Mouse (Mus musculus): ENCODE results near the gene Ubxn7. TPM values are rescaled to one million over a fixed set of nuclear protein-coding genes. Genes with fewer than 3 reads are reported as not detected.

Ubxn7 gene
- polyA plus RNA-seq, 1 experiment from 2014 or later, result 30.4 TPM

DNA sequence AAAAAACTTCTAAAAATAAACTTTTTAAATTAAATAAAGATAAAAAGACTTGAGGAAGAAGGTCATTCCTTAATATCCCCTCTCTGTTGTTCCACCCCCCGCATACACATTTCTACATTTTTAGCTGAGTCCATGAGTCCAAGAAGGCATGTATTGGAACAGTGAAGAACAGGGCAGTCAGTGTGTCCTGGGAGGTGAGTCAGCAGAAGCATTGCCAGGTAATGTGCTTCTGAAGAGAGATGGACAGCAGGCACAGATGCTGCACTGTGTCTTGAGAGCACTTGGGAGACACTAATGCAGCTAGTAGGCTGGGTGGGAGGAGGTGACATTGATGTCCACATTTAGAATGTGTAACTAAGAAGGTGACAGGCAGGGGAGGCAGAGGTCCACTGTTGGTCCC lies 105.2 kb downstream of the Ubxn7 start:
- Histone ChIP-seq H3K27me3 (replicated peaks; ENCODE audit: control insufficient read depth, insufficient read depth, low read length) (no peaks in the 10 kb centered on the region), H3K4me1 (replicated peaks; ENCODE audit: control insufficient read depth, insufficient read depth, low read length) (no peaks in the 10 kb centered on the region; the same call in 1 of the 2 replicates), H3K36me3 (ENCODE audit: control insufficient read depth, insufficient read depth) (no peaks in the 10 kb centered on the region), H3K4me2 (ENCODE audit: low read length) (no peak overlapping the region), H3K9me3 (ENCODE audit: control insufficient read depth, low read length) (no peaks in the 10 kb centered on the region), H3K27ac (ENCODE audit: low read length) (no peak overlapping the region), H3K9ac (replicated peaks; ENCODE audit: low read depth, low read length) (no peak overlapping the region), H3K4me3 (replicated peaks; ENCODE audit: low read length) (no peak overlapping the region)
- ATAC-seq, result no peak
- WGBS, result 95% methylated on average over 1 of the region's 1 CpGs

DNA sequence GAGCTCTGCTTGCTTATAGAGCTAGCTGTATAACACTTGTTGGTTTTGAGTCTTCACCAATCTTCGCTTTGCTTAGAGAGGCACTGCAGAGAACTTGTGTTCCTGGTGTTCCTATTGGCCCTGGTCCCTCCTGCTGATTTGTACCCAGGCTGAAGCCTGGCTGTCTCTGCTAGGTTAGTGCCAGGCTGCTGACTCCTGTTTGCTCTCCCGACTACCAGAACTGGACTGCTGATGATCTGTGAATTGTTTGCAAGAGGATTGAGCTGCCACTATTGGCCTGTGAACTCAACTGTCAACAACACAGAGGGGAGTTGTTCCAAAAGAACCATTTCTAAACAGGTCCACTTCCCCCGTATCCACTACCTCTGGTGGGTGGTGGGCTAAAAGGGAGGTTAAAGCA lies 109.4 kb downstream of the Ubxn7 start:
- Histone ChIP-seq H3K4me2 (ENCODE audit: low read length) (no peak overlapping the region), H3K4me3 (replicated peaks; ENCODE audit: low read length) (no peak overlapping the region), H3K27ac (ENCODE audit: low read length) (no peak overlapping the region), H3K9me3 (ENCODE audit: control insufficient read depth, low read length) (no peaks in the 10 kb centered on the region), H3K36me3 (ENCODE audit: control insufficient read depth, insufficient read depth) (no peaks in the 10 kb centered on the region), H3K4me1 (replicated peaks; ENCODE audit: control insufficient read depth, insufficient read depth, low read length) (no peaks in the 10 kb centered on the region), H3K27me3 (replicated peaks; ENCODE audit: control insufficient read depth, insufficient read depth, low read length) (no peaks in the 10 kb centered on the region), H3K9ac (replicated peaks; ENCODE audit: low read depth, low read length) (no peak overlapping the region)
- ATAC-seq, result no peak
- 91% methylated on average over 3 of the region's 3 CpGs for WGBS

Other genes starting within 250 kb of the Ubxn7 start
- gene Pigx, start 232.5 kb upstream of the Ubxn7 start, polyA plus RNA-seq (2015; fragmentation: Nextera tagmentation; extraction: Ambion mirVana), result 121 and 122 TPM in 2 replicates
- gene Cep19, start 232.5 kb upstream of the Ubxn7 start, polyA plus RNA-seq (2015; fragmentation: Nextera tagmentation; extraction: Ambion mirVana), result 48.4 and 56.3 TPM in 2 replicates
- gene Nrros, start 166.7 kb upstream of the Ubxn7 start, polyA plus RNA-seq (2015; fragmentation: Nextera tagmentation; extraction: Ambion mirVana), result 9.0 TPM in 2 replicates
- gene Bex6, start 152.4 kb upstream of the Ubxn7 start, polyA plus RNA-seq (2015; fragmentation: Nextera tagmentation; extraction: Ambion mirVana), result not detected in 2 replicates
- gene Fbxo45, start 85.1 kb upstream of the Ubxn7 start, polyA plus RNA-seq (2015; fragmentation: Nextera tagmentation; extraction: Ambion mirVana), result 9.9 and 10.2 TPM in 2 replicates
- 13.9 and 15.7 TPM in 2 replicates for gene Wdr53, start 85.0 kb upstream of the Ubxn7 start, polyA plus RNA-seq (2015; fragmentation: Nextera tagmentation; extraction: Ambion mirVana)
- gene Smco1, start 60.8 kb upstream of the Ubxn7 start, polyA plus RNA-seq (2015; fragmentation: Nextera tagmentation; extraction: Ambion mirVana), result 0.17 TPM in 1 of 2 replicates, not detected in the other
- gene Rnf168, start 54.8 kb upstream of the Ubxn7 start, polyA plus RNA-seq (2015; fragmentation: Nextera tagmentation; extraction: Ambion mirVana), result 27.5 and 35.2 TPM in 2 replicates
- not detected in 2 replicates for gene Tm4sf19, start 68.2 kb downstream of the Ubxn7 start, polyA plus RNA-seq (2015; fragmentation: Nextera tagmentation; extraction: Ambion mirVana)
- 33.2 and 35.0 TPM in 2 replicates for gene Tctex1d2, start 87.4 kb downstream of the Ubxn7 start, polyA plus RNA-seq (2015; fragmentation: Nextera tagmentation; extraction: Ambion mirVana)
- 48.5 and 48.8 TPM in 2 replicates for gene Pcyt1a, start 98.7 kb downstream of the Ubxn7 start, polyA plus RNA-seq (2015; fragmentation: Nextera tagmentation; extraction: Ambion mirVana)
- gene Slc51a, start 155.6 kb downstream of the Ubxn7 start, polyA plus RNA-seq (2015; fragmentation: Nextera tagmentation; extraction: Ambion mirVana), result 0.09 TPM in 1 of 2 replicates, not detected in the other
- not detected in 2 replicates for gene Zdhhc19, start 164.0 kb downstream of the Ubxn7 start, polyA plus RNA-seq (2015; fragmentation: Nextera tagmentation; extraction: Ambion mirVana)